Mouse (Mus musculus) embryo, embryonic 10 days (tissue): ENCODE measurements around the gene Olfr1450.
"Not testable (repeated sequence)": the region's sequence is repeated elsewhere in the genome, so short reads cannot be mapped to it uniquely, and the experiment has no call there.

Experiments used
- DNase-seq: peaks from one replicate; pipeline ENCODE4 v3.0.0-alpha.2; 2015; ENCODE audit warnings: low spot score

The Olfr1450 gene

DNA sequence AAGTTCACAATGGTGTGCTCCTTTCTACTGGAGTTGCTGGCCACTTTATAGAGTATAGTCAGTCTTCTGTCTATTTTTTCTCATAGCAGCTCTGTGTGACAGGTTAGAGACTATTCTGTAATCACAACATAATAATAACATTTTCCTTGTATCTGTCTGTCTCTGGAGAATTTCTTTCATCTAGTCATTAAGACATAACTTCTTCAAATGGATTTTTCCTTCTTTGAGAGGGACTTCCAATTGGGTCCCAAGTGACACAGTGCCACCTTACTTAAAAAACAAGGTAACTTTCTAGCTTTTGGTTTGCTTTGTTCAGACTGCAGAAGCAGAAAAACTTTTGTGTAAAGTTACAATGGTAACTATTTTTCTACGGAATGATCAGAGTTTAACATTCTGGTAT is at the start of gene Olfr1450:
TSS of gene Olfr1450 (plus strand) at position 301 of the 400 bp plus-strand sequence.
- DNase-seq = no peak

DNA sequence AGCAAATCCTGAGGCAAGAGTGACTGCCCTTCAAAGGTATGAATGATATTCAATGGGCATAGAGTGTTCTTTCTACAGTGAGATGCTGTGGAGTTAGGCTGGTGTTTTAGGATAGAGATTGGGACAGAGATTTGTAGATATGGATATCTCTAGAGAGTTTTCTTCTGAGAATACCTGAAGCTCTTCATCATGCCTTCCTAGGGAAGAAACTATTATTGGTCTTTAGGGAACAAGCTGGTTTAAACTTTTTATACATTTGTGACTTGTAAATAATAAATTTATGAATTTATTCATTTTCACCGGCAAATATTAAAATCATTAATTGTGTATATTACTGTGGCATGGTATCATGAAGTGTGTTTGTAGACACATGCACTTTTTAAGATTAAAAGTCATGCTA is 46.4 kb upstream of the Olfr1450 start, which contains the start of gene Olfr1447:
TSS of gene Olfr1447 (minus strand) at position 101 of the 400 bp plus-strand sequence.
- no peak for DNase-seq

DNA sequence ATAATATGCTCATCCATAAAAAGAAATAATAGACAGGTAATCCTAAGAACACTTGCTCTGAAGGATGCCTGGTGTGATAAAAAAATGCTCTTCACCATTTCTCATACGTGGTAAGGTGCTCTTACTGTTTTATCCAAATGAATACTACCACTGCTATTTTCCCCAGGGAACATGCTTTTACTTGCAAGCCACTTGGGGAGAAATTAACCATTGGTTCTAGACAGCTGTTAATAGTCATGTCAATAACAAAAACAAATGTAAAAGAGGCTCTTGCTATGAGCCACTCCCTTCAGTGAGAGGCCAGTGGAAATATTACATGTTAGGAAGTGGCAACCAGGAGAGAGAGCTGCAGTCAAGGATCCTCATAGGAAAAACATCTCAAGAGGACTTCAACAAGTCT is 25.7 kb upstream of the Olfr1450 start, which contains the start of gene Olfr1448:
TSS of gene Olfr1448 (minus strand) at position 101 of the 400 bp plus-strand sequence.
- no peak for DNase-seq

DNA sequence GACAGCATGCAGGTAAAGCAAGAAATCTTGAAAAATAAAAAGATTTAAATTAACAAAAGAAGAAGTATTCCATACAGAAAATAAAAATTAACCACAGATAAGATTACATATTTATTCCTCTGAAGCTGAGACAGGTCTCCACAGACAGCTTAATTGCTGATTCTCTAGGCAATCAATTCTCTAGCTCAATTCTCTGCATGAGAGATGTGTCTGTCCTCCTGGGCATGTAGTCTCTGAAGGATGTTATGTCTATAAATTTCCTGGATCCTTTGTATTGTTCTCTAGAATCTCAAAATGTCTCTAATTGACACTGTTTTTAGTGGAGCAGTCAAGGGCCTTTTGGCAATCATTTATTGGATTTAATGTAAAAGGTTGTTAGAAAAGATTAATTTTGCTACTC is 19.5 kb upstream of the Olfr1450 start, which contains the start of gene Olfr1449:
TSS of gene Olfr1449 (plus strand) at position 301 of the 400 bp plus-strand sequence.
- DNase-seq = no peak

DNA sequence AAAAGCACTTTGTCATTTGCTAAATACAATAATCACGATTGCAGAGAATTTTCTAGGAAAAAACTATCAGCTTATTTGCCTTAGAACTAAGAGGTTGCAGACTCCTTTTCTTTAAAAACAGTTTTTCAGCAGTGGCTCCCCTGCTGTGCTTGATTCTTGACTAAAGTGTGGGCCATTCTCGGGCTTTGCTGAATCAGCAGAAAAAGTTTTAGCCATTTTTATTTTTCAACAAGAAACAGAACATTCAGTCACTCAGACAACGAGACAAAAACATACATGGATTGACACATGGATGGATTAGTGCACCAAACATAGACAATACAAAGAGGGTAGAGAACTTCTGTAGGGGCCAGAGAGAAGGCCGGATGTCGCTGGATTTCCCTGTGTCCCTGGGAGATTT is 20.0 kb downstream of the Olfr1450 start:
- DNase-seq = not testable (repeated sequence)

DNA sequence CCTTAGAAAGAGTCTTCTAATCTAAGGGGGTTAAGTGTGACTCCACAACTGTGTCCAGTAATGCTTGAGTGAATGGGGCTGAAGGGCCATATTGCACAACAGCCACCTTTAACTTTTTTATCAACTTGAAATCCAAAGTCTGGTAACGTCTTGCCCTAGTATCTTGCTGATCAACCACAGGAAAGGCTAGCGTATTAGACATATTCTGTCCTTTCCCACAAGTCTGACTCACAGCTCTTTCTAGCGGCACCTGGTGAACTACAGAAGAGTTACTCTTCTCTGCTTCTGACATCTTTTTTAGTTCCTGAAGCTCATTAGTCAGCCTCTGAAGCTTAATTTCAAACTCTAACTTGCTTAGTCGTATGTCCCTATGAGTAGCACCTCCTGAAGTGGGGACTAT is 42.3 kb downstream of the Olfr1450 start:
- DNase-seq = not testable (repeated sequence)

DNA sequence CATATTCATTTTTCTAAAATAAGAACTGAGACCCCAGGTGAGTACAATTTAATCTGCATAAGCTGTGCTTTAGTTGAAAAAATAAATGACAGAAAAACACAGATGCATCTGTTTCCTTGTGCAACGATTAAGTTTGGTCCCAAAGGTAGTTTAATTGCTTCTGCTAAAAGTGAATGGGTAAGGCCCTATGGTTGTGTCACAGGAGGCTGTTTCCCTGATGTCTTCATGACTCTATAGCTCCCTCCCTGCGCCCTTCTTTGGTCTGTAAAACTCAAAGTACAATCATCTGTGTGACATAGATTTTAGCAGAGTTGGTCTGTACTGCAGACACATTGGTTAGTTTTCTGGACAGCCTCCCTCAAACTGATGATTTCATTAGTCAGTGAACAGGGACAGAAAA is 44.7 kb downstream of the Olfr1450 start, which contains the start of gene Olfr1451:
TSS of gene Olfr1451 (plus strand) at position 301 of the 400 bp plus-strand sequence.
- no peak for DNase-seq
